Mouse (Mus musculus) cortical plate, adult 2 months (tissue): Measurements from ENCODE around the gene Parn. TPM values are rescaled to one million over a fixed set of nuclear protein-coding genes. Genes with fewer than 3 reads are reported as not detected.
A peak's percentile ranks its signal among the peaks of the same experiment; 100 is the strongest.

Experiments used
- H3K27ac ChIP-seq: fragments of 200-500 bp; 2 replicates; pipeline ENCODE4 v1.5.1; 2012; ENCODE audit warnings: low read length, control low read depth, inconsistent platforms; ENCODE audit not compliant: insufficient read depth
- H3K4me1 ChIP-seq: fragments of 200-500 bp; 2 replicates; pipeline ENCODE4 v1.6.1; 2011; ENCODE audit warnings: low read length; ENCODE audit not compliant: control insufficient read depth, insufficient read depth
- H3K4me3 ChIP-seq: fragments of 200-500 bp; 2 replicates; pipeline ENCODE4 v1.5.1; 2011; ENCODE audit warnings: mild to moderate bottlenecking, low read length, control low read depth; ENCODE audit not compliant: insufficient read depth
- CTCF ChIP-seq: fragments of 200-500 bp; IDR thresholded peaks from 2 replicates; pipeline ENCODE4 v1.5.1; 2011; ENCODE audit warnings: mild to moderate bottlenecking, control low read depth, low read length; ENCODE audit not compliant: insufficient read depth; ENCODE audit errors: extremely low read depth
- POLR2A ChIP-seq: fragments of 200-500 bp; IDR thresholded peaks from 2 replicates; pipeline ENCODE4 v1.6.1; 2011; ENCODE audit warnings: mild to moderate bottlenecking, low read length, control low read depth; ENCODE audit not compliant: insufficient read depth; ENCODE audit errors: extremely low read depth
- polyA plus RNA-seq: library from polyadenylated mRNA; depleted of rRNA; stranded (reverse); fragments of >200 nt; gene quantifications from 2 replicates; pipeline ENCODE4 v1.2.3, GENCODE M21; 2012

Gene Parn
- polyA plus RNA-seq, 1 experiment: 25.3 TPM

DNA sequence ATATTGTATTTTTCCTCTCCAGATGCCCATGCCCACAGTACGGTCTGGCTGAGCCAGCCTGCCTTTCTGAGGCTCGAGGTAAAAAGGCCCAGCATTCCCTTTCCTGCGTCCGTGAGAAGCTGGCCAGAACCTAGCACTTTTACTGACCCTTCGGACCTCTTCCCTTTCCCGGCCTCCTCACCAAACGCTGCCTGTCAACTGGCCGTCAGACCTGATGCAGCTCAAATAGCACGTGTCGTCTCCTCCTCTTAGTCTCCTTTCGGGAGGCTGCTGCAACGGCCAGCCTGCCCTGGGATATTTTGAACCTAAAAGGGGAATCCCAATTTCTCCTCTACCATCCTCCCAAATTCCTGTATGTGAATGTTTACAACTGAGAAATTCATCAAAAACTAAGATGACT lies 132.1 kb downstream of the Parn start:
- Histone ChIP-seq H3K4me3 (no peak overlapping the region), H3K4me1 (peaks cover 2% of the 10 kb centered on the region; the same call in 1 of the 2 replicates), H3K27ac (no peak overlapping the region)
- no peak for TF ChIP-seq POLR2A

GRCm38 (mm10) chr16:13532840-13533239 lies 135.1 kb downstream of the Parn start:
- Histone ChIP-seq H3K27ac (no peak overlapping the region), H3K4me1 (no peaks in the 10 kb centered on the region), H3K4me3 (no peak overlapping the region)
- TF ChIP-seq CTCF (peak; percentile 63), POLR2A (no peak)

DNA sequence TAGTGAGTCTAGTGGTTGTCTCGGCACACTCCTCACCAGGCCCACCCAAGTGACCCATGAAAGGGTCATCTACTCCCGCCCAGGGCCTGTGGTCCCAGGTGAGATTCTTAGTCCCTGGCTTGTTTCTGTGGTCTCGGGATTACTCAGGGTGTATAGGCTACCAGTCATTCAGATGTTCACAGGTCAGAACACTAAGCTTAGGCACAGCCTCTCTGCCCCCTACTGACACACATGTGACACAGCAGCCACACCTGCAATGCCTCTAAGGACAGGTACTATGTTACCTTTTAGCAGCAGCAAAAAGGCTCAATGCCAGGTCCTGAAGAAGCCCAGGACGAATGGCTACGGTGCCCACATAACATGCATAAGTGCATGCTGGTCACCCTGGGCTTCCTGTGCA lies 136.7 kb downstream of the Parn start:
- H3K4me3 ChIP-seq: no peak overlapping the region
- no peak overlapping the region for H3K27ac ChIP-seq
- H3K4me1 ChIP-seq: no peaks in the 10 kb centered on the region
- TF ChIP-seq POLR2A (no peak), CTCF (no peak)

DNA sequence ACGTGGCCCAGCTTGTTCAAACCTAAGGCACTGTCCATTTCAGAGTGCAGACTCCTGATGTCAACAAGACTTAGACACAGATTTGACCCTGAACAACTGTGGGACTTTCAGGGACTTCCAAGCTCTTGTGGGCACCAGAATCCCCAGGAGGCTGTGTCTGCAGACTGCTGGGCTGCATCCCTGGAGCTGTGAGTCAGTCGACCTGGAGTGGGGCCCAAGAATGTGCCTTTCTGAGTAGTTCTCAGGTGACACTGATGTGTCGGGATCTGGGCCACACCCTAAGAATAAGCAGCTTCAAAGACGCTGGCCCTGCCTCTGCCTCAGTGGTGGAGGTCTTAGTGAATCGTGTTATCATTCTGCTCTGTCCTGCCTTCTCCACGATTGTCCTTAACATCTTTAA lies 146.6 kb downstream of the Parn start:
- TF ChIP-seq POLR2A (no peak), CTCF (no peak)
- Histone ChIP-seq H3K4me3 (no peak overlapping the region), H3K27ac (no peak overlapping the region), H3K4me1 (peaks cover 8% of the 10 kb centered on the region)

DNA sequence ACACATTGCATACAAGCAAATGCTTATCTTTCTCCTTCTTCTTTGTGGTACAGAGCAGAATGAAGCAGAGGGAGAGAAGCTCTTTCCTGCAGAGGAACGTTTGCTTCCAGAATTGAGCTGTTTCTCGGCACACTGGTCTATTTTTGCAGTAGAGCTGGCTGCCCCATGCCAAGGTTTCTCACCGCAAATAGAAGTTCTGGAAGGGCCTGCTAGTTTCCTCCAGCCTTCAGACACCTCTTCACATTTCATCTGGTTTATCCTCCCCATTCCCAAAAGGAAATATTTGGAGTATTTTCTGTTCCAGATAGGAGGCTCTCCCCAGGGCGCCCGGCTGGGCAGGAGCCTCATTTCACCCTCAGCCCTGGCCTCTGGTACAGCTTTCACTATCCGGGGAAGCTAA lies 147.7 kb downstream of the Parn start:
- Histone ChIP-seq H3K27ac (0 out of 2 replicates have a peak overlapping the region, but pooled peaks have one; percentile 11), H3K4me1 (peaks cover 8% of the 10 kb centered on the region), H3K4me3 (no peak overlapping the region)
- TF ChIP-seq CTCF (no peak), POLR2A (no peak)

DNA sequence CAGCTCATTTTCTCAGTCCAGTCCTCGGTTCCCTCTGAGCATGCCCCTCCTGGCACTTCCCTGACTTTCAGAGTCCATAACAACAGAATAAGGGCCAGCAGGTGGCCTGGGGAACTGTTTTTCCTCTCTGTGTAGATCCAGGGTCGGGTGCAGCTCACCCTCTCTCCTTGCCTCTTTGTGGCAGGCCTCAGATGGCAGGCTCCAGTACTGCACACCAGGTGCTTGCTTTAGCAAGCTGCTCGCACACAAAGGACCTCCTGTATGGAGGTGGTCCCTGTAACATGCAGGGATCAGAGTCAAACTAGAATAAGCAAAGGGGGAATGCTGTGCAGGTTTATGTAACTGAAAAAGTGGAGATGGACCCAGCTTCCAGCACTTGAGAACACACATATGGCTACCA lies 151.8 kb downstream of the Parn start:
- TF ChIP-seq CTCF: no peak
- no peak for TF ChIP-seq POLR2A
- H3K4me1 ChIP-seq: peaks cover 8% of the 10 kb centered on the region
- H3K4me3 ChIP-seq: no peak overlapping the region
- no peak overlapping the region for H3K27ac ChIP-seq

DNA sequence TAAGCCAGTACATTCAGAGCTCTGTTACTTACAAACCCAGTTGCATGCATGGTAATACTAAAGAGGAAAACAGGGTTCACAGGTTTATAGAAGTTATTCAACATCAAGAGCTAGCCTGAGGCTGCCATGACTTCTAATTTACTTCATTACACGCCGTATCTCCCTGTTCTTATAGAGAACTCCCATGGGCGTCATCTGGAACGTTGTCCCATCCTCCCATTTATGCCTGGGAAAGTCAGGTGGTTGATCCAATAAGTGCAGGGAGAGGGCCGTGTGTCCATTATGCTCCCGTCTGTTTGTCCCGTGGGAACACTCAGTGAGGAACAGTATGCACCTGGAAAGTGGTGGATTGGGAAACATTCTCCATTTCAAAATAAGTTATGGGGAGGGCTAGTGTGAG lies 152.4 kb downstream of the Parn start:
- Histone ChIP-seq H3K4me3 (no peak overlapping the region), H3K27ac (no peak overlapping the region), H3K4me1 (peaks cover 8% of the 10 kb centered on the region)
- no peak for TF ChIP-seq CTCF
- no peak for TF ChIP-seq POLR2A

DNA sequence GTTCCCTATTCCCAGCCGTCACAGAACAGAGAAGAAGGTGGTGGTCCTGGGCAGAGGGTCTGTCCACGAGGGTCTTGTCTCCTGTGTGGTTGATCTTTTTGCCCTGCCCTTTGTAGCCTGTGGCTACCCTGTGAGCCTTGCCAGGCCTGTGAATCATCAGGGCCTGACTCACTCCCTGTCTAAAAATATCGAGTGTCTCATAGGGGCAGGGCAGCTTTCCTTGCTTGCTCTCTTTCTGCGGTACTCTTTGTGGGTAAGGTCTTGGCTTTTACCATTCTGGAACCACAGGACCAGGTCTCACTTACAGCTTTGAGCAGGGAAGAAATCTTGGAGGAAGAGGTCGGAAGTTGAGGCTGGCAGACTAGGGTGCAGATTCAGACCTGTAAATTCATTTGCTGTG lies 162.9 kb downstream of the Parn start:
- H3K4me1 ChIP-seq: no peaks in the 10 kb centered on the region
- no peak overlapping the region for H3K27ac ChIP-seq
- TF ChIP-seq POLR2A (no peak), CTCF (no peak)
- H3K4me3 ChIP-seq: no peak overlapping the region

- no peaks in the 10 kb centered on the region for H3K4me1 ChIP-seq
- H3K4me3 ChIP-seq: no peak overlapping the region
- TF ChIP-seq POLR2A: no peak
- no peak for TF ChIP-seq CTCF
- H3K27ac ChIP-seq: no peak overlapping the region
These were observed 163.5 kb downstream of the Parn start for GRCm38 (mm10) chr16:13504476-13504875.

DNA sequence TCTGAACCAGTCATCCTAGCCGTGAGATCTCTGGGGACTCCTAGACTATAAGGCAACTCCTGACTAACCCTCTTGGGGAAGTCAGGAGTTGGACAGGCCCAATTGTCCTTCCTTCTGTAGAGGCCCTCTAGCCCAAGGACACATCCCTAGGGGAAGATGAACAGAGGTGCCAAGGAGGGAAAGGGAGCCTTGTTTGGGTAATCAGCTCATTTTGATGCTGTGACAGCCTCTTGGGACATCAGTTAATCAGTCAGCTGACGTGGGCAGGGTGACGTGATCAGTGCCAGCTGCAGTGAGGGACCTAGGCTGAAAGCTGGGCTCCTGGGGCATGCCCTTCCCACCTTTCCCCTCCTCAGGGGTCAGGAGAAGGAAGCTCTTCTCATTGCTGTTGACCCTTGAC lies 169.0 kb downstream of the Parn start:
- no peaks in the 10 kb centered on the region for H3K4me1 ChIP-seq
- TF ChIP-seq POLR2A (no peak), CTCF (no peak)
- no peak overlapping the region for H3K4me3 ChIP-seq
- no peak overlapping the region for H3K27ac ChIP-seq

DNA sequence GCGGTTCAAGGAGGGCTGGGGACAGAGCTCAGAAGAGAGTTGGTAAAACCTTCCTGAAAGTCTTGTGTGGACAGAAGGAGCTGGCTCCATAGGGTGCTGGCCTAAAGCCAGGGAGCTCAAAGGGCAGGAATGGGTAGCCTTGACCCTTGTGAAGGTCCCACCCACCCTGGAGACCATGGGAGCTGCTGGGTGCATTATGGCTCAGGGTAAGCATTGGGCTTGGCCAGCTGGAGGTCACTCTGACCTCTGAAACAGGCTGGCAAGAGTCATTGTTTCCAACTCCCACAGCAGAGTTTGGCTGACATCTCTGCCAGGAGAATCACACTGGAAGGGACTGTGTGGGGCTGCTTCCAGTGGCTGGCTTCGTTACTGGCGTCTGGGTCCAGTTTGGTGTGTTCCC lies 174.0 kb downstream of the Parn start:
- Histone ChIP-seq H3K27ac (no peak overlapping the region), H3K4me1 (no peaks in the 10 kb centered on the region), H3K4me3 (no peak overlapping the region)
- TF ChIP-seq POLR2A (no peak), CTCF (no peak)
